Mouse (Mus musculus): ENCODE data around the gene Pip5k1b.

Pip5k1b gene

DNA sequence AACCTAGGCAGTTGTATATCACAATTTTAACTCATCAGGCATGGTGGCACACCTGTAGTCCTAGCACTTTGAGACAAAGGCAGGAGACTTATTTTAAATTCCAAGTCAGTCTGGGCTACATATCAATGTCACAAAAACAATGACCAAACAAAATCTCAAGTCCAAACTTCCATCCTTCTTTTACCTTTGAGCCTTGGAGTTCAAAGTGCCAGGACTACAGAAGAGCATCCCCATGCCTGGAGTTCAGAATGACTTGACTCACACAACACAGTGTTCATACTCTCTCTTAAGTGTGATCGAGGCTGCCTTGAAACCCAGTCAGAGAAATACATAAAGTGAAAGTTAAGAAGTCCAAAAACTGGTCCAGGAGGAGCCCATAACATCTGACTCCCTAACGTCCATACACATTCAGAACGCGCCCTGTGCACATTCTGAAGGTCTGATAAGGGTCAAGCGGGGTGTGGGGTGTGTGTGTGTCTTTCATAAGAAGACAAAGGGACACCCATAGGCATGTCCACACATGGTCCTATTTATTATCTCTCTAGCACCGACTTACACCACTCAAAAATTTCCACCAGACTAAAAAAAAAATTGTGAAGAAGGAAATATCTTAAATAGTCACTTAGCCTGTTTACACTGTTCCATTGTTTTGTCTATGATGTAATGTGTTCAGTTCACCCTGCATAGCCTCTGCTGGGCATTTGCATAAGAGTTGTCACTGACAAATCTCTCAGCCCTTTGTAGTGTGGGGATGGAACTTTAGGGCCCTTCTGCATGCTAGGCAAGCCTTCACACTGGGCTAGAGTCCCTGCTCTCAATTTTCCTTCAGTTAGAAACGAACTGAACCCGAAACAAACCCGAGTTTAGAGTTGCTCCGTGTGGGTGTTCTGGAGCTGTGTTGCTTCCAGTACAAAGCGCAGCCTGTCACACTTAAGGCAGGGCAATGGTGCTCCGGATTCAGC is 296.0 kb downstream of the Pip5k1b start:
- CTCF ChIA-PET, result no interaction called here

DNA sequence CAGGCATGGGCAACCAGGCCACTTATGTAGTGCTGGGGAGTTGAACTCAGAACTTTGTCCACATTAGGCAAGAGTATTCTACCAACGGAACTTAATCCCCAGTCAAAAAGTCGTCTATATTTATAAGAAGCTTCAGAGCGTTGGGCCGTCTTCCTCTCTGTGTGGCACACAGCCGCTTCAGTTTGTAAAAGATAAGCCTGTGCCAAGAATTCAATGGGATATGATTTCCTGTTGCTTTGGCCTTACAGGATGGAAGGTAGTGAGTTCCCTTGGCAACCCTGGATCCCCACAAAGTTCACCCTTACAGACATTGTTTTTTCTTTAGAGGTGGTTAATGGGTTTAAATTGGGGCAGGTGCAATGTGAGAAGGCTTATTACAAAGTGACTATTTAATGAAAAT is 297.3 kb downstream of the Pip5k1b start:
- CTCF ChIA-PET, result no interaction called here

DNA sequence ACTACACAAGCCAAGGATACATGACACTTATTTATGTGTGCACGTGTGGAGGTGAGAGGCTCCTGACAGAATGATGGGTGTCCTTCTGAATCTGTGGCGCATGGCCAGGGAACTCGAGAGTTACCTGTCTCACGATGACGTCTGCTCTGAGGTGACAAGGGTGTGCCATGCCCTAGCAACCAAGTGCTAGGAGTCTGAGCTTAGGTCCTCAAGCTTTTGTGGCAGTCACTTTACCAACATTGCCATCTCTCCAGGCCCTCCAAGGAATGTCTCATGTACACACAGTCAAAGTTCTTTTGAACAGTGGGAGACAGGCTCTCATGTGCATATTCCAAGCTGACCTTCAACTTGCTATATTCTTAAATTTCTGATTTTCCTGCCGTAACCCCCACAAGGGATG is 297.7 kb downstream of the Pip5k1b start:
- CTCF ChIA-PET, result no interaction called here

DNA sequence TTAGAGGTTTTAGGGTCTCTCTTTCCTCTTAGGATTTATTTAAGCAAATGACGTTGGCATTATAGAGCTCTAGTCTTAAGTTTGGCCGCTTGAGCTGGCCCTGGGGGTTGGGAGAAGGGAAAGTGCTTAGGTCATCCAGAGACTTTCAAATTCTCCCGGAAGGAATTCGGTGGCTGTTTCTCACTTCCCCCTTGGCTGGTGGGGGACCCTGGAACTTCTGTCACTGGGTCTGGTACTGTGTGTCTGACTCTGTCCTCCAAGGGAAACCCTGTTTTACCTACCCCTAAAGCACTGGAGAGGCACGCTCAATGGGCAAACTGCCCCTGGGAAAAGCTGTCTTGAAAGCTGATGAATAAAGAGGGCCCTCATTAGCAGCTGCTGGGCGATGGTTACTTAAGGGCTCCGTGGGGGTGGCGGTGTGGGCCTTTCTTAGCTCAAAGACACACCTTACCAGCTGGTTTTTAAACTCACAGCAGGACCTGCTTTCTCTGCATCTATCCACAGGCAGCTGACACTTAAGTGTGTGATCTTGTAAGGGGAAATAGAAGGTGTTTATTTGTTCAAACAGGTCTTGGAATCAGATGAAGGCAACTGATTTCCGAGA is 301.9 kb downstream of the Pip5k1b start:
- CTCF ChIA-PET, result no interaction called here

DNA sequence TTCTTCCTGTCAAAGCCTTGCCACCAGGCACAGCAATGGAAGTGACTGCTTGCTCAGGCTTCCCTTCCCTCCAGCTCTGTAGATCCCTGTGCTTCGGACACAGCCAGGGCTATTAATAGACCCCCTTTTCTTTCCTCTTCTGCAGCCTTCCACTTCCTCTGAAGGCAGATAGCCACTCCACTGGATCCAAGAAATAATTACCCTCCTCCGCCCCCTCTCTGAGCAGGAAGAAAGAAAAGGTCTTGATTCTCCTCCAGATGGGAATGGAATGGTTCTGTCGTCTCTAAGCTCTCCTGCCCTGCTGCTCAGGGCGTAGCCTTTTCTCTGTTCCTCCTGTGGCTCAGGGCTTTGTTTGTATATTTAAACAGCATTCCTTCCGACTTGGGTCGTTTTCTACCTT is 303.8 kb downstream of the Pip5k1b start:
- CTCF ChIA-PET, result interaction anchor here (0.6 kb wide), 1 partner anchor 632 kb away, joined by 4 read pairs; no protein-coding TSS in a partner anchor
